Mouse (Mus musculus) heart, postnatal 0 days (tissue): ENCODE measurements around the gene Mars2.

Source experiments
- CTCF ChIP-seq: IDR thresholded peaks from 2 replicates; pipeline ENCODE4 v1.5.1; 2016; ENCODE audit warnings: antibody characterized with exemption, control low read depth, low read depth
- EP300 ChIP-seq: IDR thresholded peaks from 2 replicates; pipeline ENCODE4 v1.6.1; 2016; ENCODE audit warnings: antibody characterized with exemption, low read depth

DNA sequence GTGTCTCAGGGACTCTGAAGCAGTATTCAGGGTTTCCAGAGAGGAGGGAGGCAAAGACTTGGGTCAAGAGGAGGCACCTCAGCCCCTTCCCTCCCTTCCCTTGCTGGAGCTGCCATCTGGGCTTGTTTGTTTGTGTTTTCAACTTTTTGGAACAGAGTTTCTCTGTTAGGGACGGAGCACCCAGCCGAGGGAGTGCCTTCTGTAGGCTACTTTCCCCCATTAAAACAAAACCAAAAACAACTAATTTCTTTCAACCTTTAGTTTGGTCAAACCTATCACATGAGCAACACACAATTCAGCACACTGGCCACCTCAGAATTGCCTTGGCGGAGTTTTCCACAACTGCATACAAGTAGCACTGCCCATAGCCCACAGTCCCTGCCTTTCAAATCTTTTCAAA lies 11.6 kb upstream of the Mars2 start:
- TF ChIP-seq CTCF (no peak), EP300 (no peak)
